Mouse (Mus musculus) neural tube, embryonic 13.5 days (tissue): ENCODE data around the gene Capn2. TPM values are rescaled to one million over a fixed set of nuclear protein-coding genes. Genes with fewer than 3 reads are reported as not detected.

Experiments
- ATAC-seq: fragments of 200-750 bp; cut with Nextera tagmentation; 2 replicates; pipeline ENCODE4 v1.8.0; 2017; ENCODE audit warnings: low read depth, mild to moderate bottlenecking, moderate TSS enrichment, moderate library complexity
- H3K27ac ChIP-seq: fragments of 300-500 bp; sonication (generic); replicated peaks from 2 replicates; pipeline ENCODE4 v1.5.1; 2015; ENCODE audit warnings: moderate library complexity, mild to moderate bottlenecking, inconsistent platforms
- H3K27me3 ChIP-seq: fragments of 300-500 bp; sonication (generic); 2 replicates; pipeline ENCODE4 v1.6.1; 2015; ENCODE audit warnings: mild to moderate bottlenecking, inconsistent platforms
- H3K36me3 ChIP-seq: fragments of 300-500 bp; sonication (generic); 2 replicates; pipeline ENCODE4 v1.6.1; 2015; ENCODE audit warnings: mild to moderate bottlenecking, inconsistent platforms
- H3K4me1 ChIP-seq: fragments of 300-500 bp; sonication (generic); replicated peaks from 2 replicates; pipeline ENCODE4 v1.6.1; 2015; ENCODE audit warnings: inconsistent platforms
- H3K4me2 ChIP-seq: fragments of 300-500 bp; sonication (generic); 2 replicates; pipeline ENCODE4 v1.6.1; 2015; ENCODE audit warnings: inconsistent platforms, mild to moderate bottlenecking, moderate library complexity
- H3K4me3 ChIP-seq: fragments of 300-500 bp; sonication (generic); 2 replicates; pipeline ENCODE4 v1.5.1; 2015; ENCODE audit warnings: mild to moderate bottlenecking, inconsistent platforms
- H3K9ac ChIP-seq: fragments of 300-500 bp; sonication (generic); 2 replicates; pipeline ENCODE4 v1.6.1; 2015; ENCODE audit warnings: moderate library complexity, mild to moderate bottlenecking, inconsistent platforms
- H3K9me3 ChIP-seq: fragments of 300-500 bp; sonication (generic); 2 replicates; pipeline ENCODE4 v1.6.1; 2016; ENCODE audit warnings: inconsistent platforms
- WGBS: fragments of 180-500 bp; shearing (Covaris S2); methylation state at CpG from one replicate; pipeline ENCODE4 v1.1.7; 2015; 5-methylcytosine and 5-hydroxymethylcytosine counted together
- polyA plus RNA-seq: library from polyadenylated mRNA; unstranded; fragments of >200 nt; fragmentation: Nextera tagmentation; extraction: Ambion mirVana; gene quantifications from 2 replicates; pipeline ENCODE4 v1.2.1, GENCODE M21; 2015

Gene Capn2
- polyA plus RNA-seq, 1 experiment from 2014 or later = 95.5 TPM

- no peaks in the 10 kb centered on the region for H3K36me3 ChIP-seq
- H3K27me3 ChIP-seq = no peaks in the 10 kb centered on the region
- H3K4me2 ChIP-seq = no peak overlapping the region
- 84% methylated on average over 1 of the region's 1 CpGs for WGBS
- no peak overlapping the region for H3K9ac ChIP-seq
- peaks cover 3% of the 10 kb centered on the region for H3K4me1 ChIP-seq
- no peak for ATAC-seq
- no peak overlapping the region for H3K27ac ChIP-seq
- no peak overlapping the region for H3K4me3 ChIP-seq
- H3K9me3 ChIP-seq = no peaks in the 10 kb centered on the region
Measured at GRCm38 (mm10) chr1:182543906-182544305, 26.5 kb upstream of the Capn2 start.

GRCm38 (mm10) chr1:182543136-182543535 lies 25.7 kb upstream of the Capn2 start:
- Histone ChIP-seq H3K36me3 (no peaks in the 10 kb centered on the region), H3K9ac (no peak overlapping the region), H3K9me3 (no peaks in the 10 kb centered on the region), H3K4me3 (no peak overlapping the region), H3K27me3 (no peaks in the 10 kb centered on the region), H3K4me2 (no peak overlapping the region), H3K27ac (no peak overlapping the region), H3K4me1 (peaks cover 4% of the 10 kb centered on the region)
- 79% methylated on average over 8 of the region's 8 CpGs for WGBS
- no peak for ATAC-seq

- Histone ChIP-seq H3K9me3 (no peaks in the 10 kb centered on the region), H3K4me2 (no peak overlapping the region)
- ATAC-seq = no peak
Measured at GRCm38 (mm10) chr1:182542110-182542509, 24.7 kb upstream of the Capn2 start.

GRCm38 (mm10) chr1:182539023-182539940 lies 21.9 kb upstream of the Capn2 start:
- H3K9ac ChIP-seq = peak overlapping the region; percentile 83
- no peaks in the 10 kb centered on the region for H3K9me3 ChIP-seq
- H3K36me3 ChIP-seq = no peaks in the 10 kb centered on the region
- peak overlapping the region; percentile 83 for H3K27ac ChIP-seq
- ATAC-seq = peak; percentile 89
- peak overlapping the region; percentile 63 for H3K4me2 ChIP-seq
- WGBS = 19% methylated on average over 9 of the region's 9 CpGs
- H3K4me3 ChIP-seq = peak overlapping the region; percentile 39
- H3K4me1 ChIP-seq = peaks cover 4% of the 10 kb centered on the region
- no peaks in the 10 kb centered on the region for H3K27me3 ChIP-seq

More at GRCm38 (mm10) chr1:182542110-182542509, 24.7 kb upstream of the Capn2 start:
- no peaks in the 10 kb centered on the region for H3K36me3 ChIP-seq
- no peak overlapping the region for H3K4me3 ChIP-seq
- H3K27ac ChIP-seq = no peak overlapping the region
- H3K27me3 ChIP-seq = no peaks in the 10 kb centered on the region
- H3K4me1 ChIP-seq = peaks cover 4% of the 10 kb centered on the region
- 73% methylated on average over 5 of the region's 5 CpGs for WGBS
- no peak overlapping the region for H3K9ac ChIP-seq

- Histone ChIP-seq H3K4me1 (peaks cover 4% of the 10 kb centered on the region), H3K9me3 (no peaks in the 10 kb centered on the region), H3K36me3 (no peaks in the 10 kb centered on the region), H3K4me3 (no peak overlapping the region), H3K27ac (no peak overlapping the region), H3K9ac (no peak overlapping the region), H3K27me3 (peaks cover 4% of the 10 kb centered on the region; the same call in 1 of the 2 replicates), H3K4me2 (no peak overlapping the region)
- ATAC-seq = no peak
- WGBS = 59% methylated on average over 3 of the region's 3 CpGs
Measured at GRCm38 (mm10) chr1:182535080-182535481, 17.7 kb upstream of the Capn2 start.

GRCm38 (mm10) chr1:182533583-182533982 lies 16.2 kb upstream of the Capn2 start:
- 83% methylated on average over 3 of the region's 3 CpGs for WGBS
- Histone ChIP-seq H3K4me2 (no peak overlapping the region), H3K36me3 (no peaks in the 10 kb centered on the region), H3K4me1 (peaks cover 2% of the 10 kb centered on the region), H3K9ac (no peak overlapping the region), H3K27ac (no peak overlapping the region), H3K9me3 (no peaks in the 10 kb centered on the region), H3K27me3 (peaks cover 4% of the 10 kb centered on the region; the same call in 1 of the 2 replicates), H3K4me3 (no peak overlapping the region)
- no peak for ATAC-seq

- H3K36me3 ChIP-seq = no peaks in the 10 kb centered on the region
- 6% methylated on average over 19 of the region's 19 CpGs for WGBS
- ATAC-seq = peak; percentile 63
- no peak overlapping the region for H3K4me3 ChIP-seq
- H3K9me3 ChIP-seq = no peaks in the 10 kb centered on the region
- peaks cover 18% of the 10 kb centered on the region for H3K4me1 ChIP-seq
- H3K9ac ChIP-seq = no peak overlapping the region
- H3K27me3 ChIP-seq = peaks cover 16% of the 10 kb centered on the region; the same call in 1 of the 2 replicates
- H3K4me2 ChIP-seq = peak overlapping the region; percentile 44
- 0 out of 2 replicates have a peak overlapping the region, but pooled peaks have one; percentile 3 for H3K27ac ChIP-seq
Measured at GRCm38 (mm10) chr1:182527921-182528858, 10.8 kb upstream of the Capn2 start.

GRCm38 (mm10) chr1:182527261-182527766 lies 9.9 kb upstream of the Capn2 start:
- Histone ChIP-seq H3K36me3 (no peaks in the 10 kb centered on the region), H3K27ac (no peak overlapping the region), H3K9ac (no peak overlapping the region), H3K9me3 (no peaks in the 10 kb centered on the region), H3K4me2 (0 out of 2 replicates have a peak overlapping the region, but pooled peaks have one; percentile 44), H3K27me3 (peaks cover 16% of the 10 kb centered on the region; the same call in 1 of the 2 replicates), H3K4me1 (peaks cover 18% of the 10 kb centered on the region), H3K4me3 (no peak overlapping the region)
- ATAC-seq = no peak
- 49% methylated on average over 13 of the region's 13 CpGs for WGBS

GRCm38 (mm10) chr1:182525601-182526000 lies 8.2 kb upstream of the Capn2 start:
- 89% methylated on average over 3 of the region's 3 CpGs for WGBS
- no peak overlapping the region for H3K9ac ChIP-seq
- no peak overlapping the region for H3K4me2 ChIP-seq

GRCm38 (mm10) chr1:182523692-182524091 lies 6.3 kb upstream of the Capn2 start:
- H3K4me1 ChIP-seq = peaks cover 22% of the 10 kb centered on the region
- no peak for ATAC-seq
- no peaks in the 10 kb centered on the region for H3K36me3 ChIP-seq
- H3K27me3 ChIP-seq = peaks cover 14% of the 10 kb centered on the region; the same call in 1 of the 2 replicates
- H3K9ac ChIP-seq = no peak overlapping the region
- 88% methylated on average over 3 of the region's 3 CpGs for WGBS
- H3K27ac ChIP-seq = no peak overlapping the region
- no peaks in the 10 kb centered on the region for H3K9me3 ChIP-seq
- H3K4me2 ChIP-seq = no peak overlapping the region
- no peak overlapping the region for H3K4me3 ChIP-seq

More at GRCm38 (mm10) chr1:182525601-182526000, 8.2 kb upstream of the Capn2 start:
- Histone ChIP-seq H3K9me3 (no peaks in the 10 kb centered on the region), H3K27me3 (peaks cover 14% of the 10 kb centered on the region; the same call in 1 of the 2 replicates), H3K27ac (no peak overlapping the region), H3K4me1 (peaks cover 18% of the 10 kb centered on the region), H3K4me3 (no peak overlapping the region), H3K36me3 (no peaks in the 10 kb centered on the region)
- ATAC-seq = no peak

- H3K4me2 ChIP-seq = no peak overlapping the region
- no peak overlapping the region for H3K27ac ChIP-seq
- no peaks in the 10 kb centered on the region for H3K9me3 ChIP-seq
- peaks cover 17% of the 10 kb centered on the region; the same call in 1 of the 2 replicates for H3K27me3 ChIP-seq
- H3K4me1 ChIP-seq = peaks cover 19% of the 10 kb centered on the region
- ATAC-seq = no peak
- no peak overlapping the region for H3K9ac ChIP-seq
- WGBS = 80% methylated on average over 5 of the region's 5 CpGs
- H3K36me3 ChIP-seq = no peaks in the 10 kb centered on the region
- no peak overlapping the region for H3K4me3 ChIP-seq
Measured at GRCm38 (mm10) chr1:182522961-182523360, 5.6 kb upstream of the Capn2 start.
